23 mouse cellular contexts compared by ENCODE assay signal in the genomic region with DNA sequence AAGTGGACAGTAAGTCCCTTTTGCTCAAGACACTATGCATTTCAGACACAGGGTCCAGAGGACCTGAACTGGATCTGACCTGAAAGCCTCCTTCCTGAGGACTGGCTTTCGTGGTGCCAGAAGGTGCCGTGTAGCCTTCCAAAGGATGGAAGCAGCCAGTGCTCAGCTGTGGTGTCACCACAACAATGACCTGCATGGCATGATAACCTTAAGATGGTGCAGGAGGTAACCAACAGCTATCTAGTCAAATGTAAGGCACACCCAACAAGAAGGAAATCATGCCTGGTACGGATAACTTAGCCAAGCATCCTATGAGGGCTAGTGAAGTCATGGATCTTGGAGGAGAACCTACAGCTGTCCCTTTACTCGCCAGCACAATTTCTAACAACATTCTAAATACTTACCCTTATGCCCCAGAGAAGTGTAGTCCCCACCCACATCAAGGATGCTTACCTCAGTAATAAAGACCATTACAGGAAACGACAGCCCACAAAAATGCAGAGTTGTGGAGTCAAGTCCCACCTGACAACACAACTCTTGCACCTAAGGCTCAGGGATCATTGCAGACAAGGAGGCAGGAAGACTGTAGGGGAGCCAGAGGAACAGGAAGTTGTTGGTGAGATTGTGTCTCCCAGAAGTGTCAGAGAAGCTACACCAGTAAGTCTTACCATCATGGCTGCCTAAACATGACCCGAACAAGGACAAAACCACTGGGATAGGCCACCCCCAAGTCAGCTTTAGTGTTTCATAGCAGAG. TPM values are rescaled to one million over a fixed set of nuclear protein-coding genes. Genes with fewer than 3 reads are reported as not detected.
DNase-seq lines count a peak whose midpoint lies in the region; ATAC-seq and TF ChIP-seq lines count a peak whose summit lies in the region.
"Had no signal": no experiment of that assay in that cellular context is flagged by ENCODE, and none has a peak within 500 bp of the region (broad histone marks: within the 10 kb centered on the region; RNA-seq: fewer than 3 reads in every experiment).

No protein-coding gene starts in this region.

- 92% methylated on average over 6 of the region's 6 CpGs for WGBS in midbrain, postnatal 0 days
- 96% methylated on average over 6 of the region's 6 CpGs for WGBS in midbrain, embryonic 14.5 days

- H3K4me1 ChIP-seq in midbrain, postnatal 0 days (ENCODE audit: insufficient read depth, low read length): no peaks in the 10 kb centered on the region
- no peaks in the 10 kb centered on the region for H3K4me1 ChIP-seq in midbrain, embryonic 14.5 days (ENCODE audit: control insufficient read depth, insufficient read depth, low read length)
- H3K4me1 ChIP-seq: heart, embryonic 13.5 days; hindbrain, embryonic 15.5 days had no signal

- TF ChIP-seq CTCF in midbrain, postnatal 0 days (IDR thresholded peaks at IDR 0.05): no peak

- no peak overlapping the region for H3K4me2 ChIP-seq in midbrain, postnatal 0 days (ENCODE audit: low read depth, low read length, poor library complexity, severe bottlenecking)
- no peak overlapping the region for H3K4me2 ChIP-seq in midbrain, embryonic 14.5 days (ENCODE audit: low read length)
- H3K4me2 ChIP-seq: embryonic facial prominence, embryonic 15.5 days; heart, embryonic 13.5 days; hindbrain, embryonic 15.5 days had no signal

- ATAC-seq in inflammation-experienced regulatory T-cells, adult 6 months: peak; percentile 71
- no peak for ATAC-seq in midbrain, postnatal 0 days (ENCODE audit: low FRiP score)
- no peak for ATAC-seq in midbrain, embryonic 14.5 days (ENCODE audit: low FRiP score, low TSS enrichment)
- ATAC-seq: forebrain, embryonic 14.5 days had no signal

- no peaks in the 10 kb centered on the region for H3K36me3 ChIP-seq in midbrain, postnatal 0 days (ENCODE audit: insufficient read depth, low read length)
- no peaks in the 10 kb centered on the region for H3K36me3 ChIP-seq in midbrain, embryonic 14.5 days (ENCODE audit: control insufficient read depth, insufficient read depth, low read length)
- H3K36me3 ChIP-seq: embryonic facial prominence, embryonic 15.5 days; forebrain, embryonic 10.5 days; heart, embryonic 13.5 days; hindbrain, embryonic 15.5 days had no signal

- peak; percentile 62 for DNase-seq in CD4-positive, CD25-positive, alpha-beta regulatory T cell, adult 2 months (ENCODE audit: low read depth, low spot score)
- peak; percentile 65 for DNase-seq in T-cell, adult 2 months (ENCODE audit: low spot score)
- DNase-seq in naive thymus-derived CD4-positive, alpha-beta T cell, adult 2 months (ENCODE audit: low read depth): peak; percentile 64
- no peak for DNase-seq in gastrocnemius, postnatal 4 days (ENCODE audit: low spot score in 2 of 2)
- no peak for DNase-seq in midbrain, postnatal 0 days (ENCODE audit: low spot score)
- DNase-seq in midbrain, embryonic 14.5 days: no peak
- DNase-seq: adrenal gland, postnatal 10 days; cerebellum, adult 11-12 months; cerebellum, adult 9-10 months; cerebellum, postnatal 36 days; embryo, embryonic 11 days; gastrocnemius, adult 2 months; gastrocnemius, postnatal 25 days; heart, adult 11 months; heart, postnatal 36 days had no signal

- H3K4me3 ChIP-seq in midbrain, postnatal 0 days (ENCODE audit: low read depth, low read length): no peak overlapping the region
- H3K4me3 ChIP-seq in midbrain, embryonic 14.5 days (replicated peaks; ENCODE audit: low read depth, low read length): no peak overlapping the region
- H3K4me3 ChIP-seq: embryonic facial prominence, embryonic 15.5 days; erythroblast, embryonic 14.5 days; forebrain, embryonic 10.5 days; gastrocnemius, adult 2 months; heart, embryonic 13.5 days; hindbrain, embryonic 15.5 days had no signal

- H3K27me3 ChIP-seq in midbrain, postnatal 0 days (ENCODE audit: insufficient read depth, low read length): no peaks in the 10 kb centered on the region
- no peaks in the 10 kb centered on the region for H3K27me3 ChIP-seq in midbrain, embryonic 14.5 days (ENCODE audit: control insufficient read depth, insufficient read depth, low read length)
- H3K27me3 ChIP-seq: CH12.LX; embryonic facial prominence, embryonic 15.5 days; heart, embryonic 13.5 days; hindbrain, embryonic 15.5 days had no signal

- H3K9ac ChIP-seq in midbrain, postnatal 0 days (replicated peaks; ENCODE audit: low read length, poor library complexity, severe bottlenecking): no peak overlapping the region
- H3K9ac ChIP-seq in midbrain, embryonic 14.5 days (replicated peaks; ENCODE audit: low read length): no peak overlapping the region
- H3K9ac ChIP-seq: embryonic facial prominence, embryonic 15.5 days; heart, embryonic 13.5 days; hindbrain, embryonic 15.5 days had no signal

- no peaks in the 10 kb centered on the region for H3K9me3 ChIP-seq in midbrain, postnatal 0 days (ENCODE audit: low read length)
- no peaks in the 10 kb centered on the region for H3K9me3 ChIP-seq in midbrain, embryonic 14.5 days (ENCODE audit: control insufficient read depth, low read length)
- H3K9me3 ChIP-seq: embryonic facial prominence, embryonic 15.5 days; forebrain, embryonic 10.5 days; heart, embryonic 13.5 days; hindbrain, embryonic 15.5 days had no signal

- H3K27ac ChIP-seq in midbrain, postnatal 0 days (ENCODE audit: low read depth, low read length): no peak overlapping the region
- no peak overlapping the region for H3K27ac ChIP-seq in midbrain, embryonic 14.5 days (replicated peaks; ENCODE audit: low read depth, low read length)
- H3K27ac ChIP-seq: embryonic facial prominence, embryonic 15.5 days; forebrain, embryonic 10.5 days; gastrocnemius, adult 2 months; heart, embryonic 13.5 days; hindbrain, embryonic 15.5 days had no signal

RNA-seq across cellular contexts. Expression of a gene that starts 40.9 kb away (rescaled TPM):
- 10 to 100 TPM; 70.6 to 96.5 (median 76.2) TPM for polyA plus RNA-seq in inflammation-experienced regulatory T-cells, adult 6 months (2017; shearing (Covaris generic))
- 10 to 100 TPM; 11.3 to 11.8 TPM for total RNA-seq in gastrocnemius, postnatal 4 days (2021)
- total RNA-seq in midbrain, postnatal 0 days (2014; rRNA removed): 16.2 and 20.0 TPM in 2 replicates
- 6.9 and 9.9 TPM in 2 replicates for polyA plus RNA-seq in midbrain, postnatal 0 days (2015; fragmentation: Nextera tagmentation; extraction: Ambion mirVana)
- 6.8 and 8.7 TPM in 2 replicates for polyA plus RNA-seq in midbrain, embryonic 14.5 days (2014; fragmentation: Nextera tagmentation; extraction: Ambion mirVana)

Comparison
In these comparisons a context has a peak if more than half of its experiments do, and no peak if none do; other contexts are left out.
1. DNase-seq: peak in CD4-positive, CD25-positive, alpha-beta regulatory T cell, adult 2 months (single experiment), T-cell, adult 2 months (single experiment) and naive thymus-derived CD4-positive, alpha-beta T cell, adult 2 months (single experiment); none in gastrocnemius, postnatal 4 days (0 of 2), midbrain, postnatal 0 days (single experiment) and midbrain, embryonic 14.5 days (single experiment).